Mouse (Mus musculus) lung, embryonic 14.5 days (tissue): ENCODE data around the gene Gm28043. TPM values are rescaled to one million over a fixed set of nuclear protein-coding genes. Genes with fewer than 3 reads are reported as not detected.

Source experiments
- ATAC-seq: fragments of 200-750 bp; cut with Nextera tagmentation; 2 replicates; pipeline ENCODE4 v1.8.0; 2017; ENCODE audit warnings: mild to moderate bottlenecking, moderate TSS enrichment, moderate library complexity; ENCODE audit not compliant: insufficient read depth
- DNase-seq: peaks from one replicate; pipeline ENCODE4 v3.0.0-alpha.2; 2015
- H3K27ac ChIP-seq: fragments of 300-500 bp; sonication (generic); 2 replicates; pipeline ENCODE4 v1.5.1; 2014; ENCODE audit warnings: low read depth, mild to moderate bottlenecking, moderate library complexity
- H3K27me3 ChIP-seq: fragments of 300-500 bp; sonication (generic); 2 replicates; pipeline ENCODE4 v1.6.1; 2014; ENCODE audit warnings: low read length, control low read depth; ENCODE audit not compliant: insufficient read depth
- H3K36me3 ChIP-seq: fragments of 300-500 bp; sonication (generic); 2 replicates; pipeline ENCODE4 v1.6.1; 2014; ENCODE audit warnings: control low read depth; ENCODE audit not compliant: insufficient read depth
- H3K4me1 ChIP-seq: fragments of 300-500 bp; sonication (generic); 2 replicates; pipeline ENCODE4 v1.6.1; 2014; ENCODE audit warnings: antibody characterized with exemption, control low read depth; ENCODE audit not compliant: insufficient read depth
- H3K4me2 ChIP-seq: fragments of 300-500 bp; sonication (generic); 2 replicates; pipeline ENCODE4 v1.6.1; 2014; ENCODE audit warnings: mild to moderate bottlenecking
- H3K4me3 ChIP-seq: fragments of 300-500 bp; sonication (generic); 2 replicates; pipeline ENCODE4 v1.5.1; 2014; ENCODE audit warnings: low read depth, low read length
- H3K9ac ChIP-seq: fragments of 300-500 bp; sonication (generic); 2 replicates; pipeline ENCODE4 v1.6.1; 2014
- H3K9me3 ChIP-seq: fragments of 300-500 bp; sonication (generic); 2 replicates; pipeline ENCODE4 v1.6.1; 2016; ENCODE audit warnings: low read depth, low read length, control low read depth
- CTCF ChIP-seq: IDR thresholded peaks from 2 replicates; pipeline ENCODE4 v1.5.1; 2016; ENCODE audit warnings: antibody characterized with exemption, low read depth
- WGBS: fragments of 180-500 bp; shearing (Covaris S2); extraction: QIAGEN DNeasy Blood & Tissue Kit; methylation state at CpG from one replicate; pipeline ENCODE4 v1.1.7; 2014; 5-methylcytosine and 5-hydroxymethylcytosine counted together
- polyA plus RNA-seq: library from polyadenylated mRNA; unstranded; fragments of >200 nt; fragmentation: Nextera tagmentation; extraction: Ambion mirVana; gene quantifications from 2 replicates; pipeline ENCODE4 v1.2.1, GENCODE M21; 2014

The Gm28043 gene
- polyA plus RNA-seq, 1 experiment from 2014 or later: 3.4 TPM

- WGBS: 47% methylated on average over 11 of the region's 11 CpGs
- Histone ChIP-seq H3K9me3 (no peaks in the 10 kb centered on the region), H3K27me3 (no peaks in the 10 kb centered on the region), H3K4me3 (no peak overlapping the region), H3K4me2 (no peak overlapping the region), H3K4me1 (peaks cover 7% of the 10 kb centered on the region), H3K36me3 (no peaks in the 10 kb centered on the region), H3K27ac (no peak overlapping the region), H3K9ac (no peak overlapping the region; the same call in 1 of the 2 replicates)
- ATAC-seq: no peak
- TF ChIP-seq CTCF: no peak
- no peak for DNase-seq
Measured at GRCm38 (mm10) chr17:29720755-29721365, 106.2 kb downstream of the Gm28043 start.

GRCm38 (mm10) chr17:29724610-29725009, 109.9 kb downstream of the Gm28043 start:
- Histone ChIP-seq H3K9ac (no peak overlapping the region), H3K4me3 (no peak overlapping the region), H3K9me3 (no peaks in the 10 kb centered on the region), H3K4me1 (no peaks in the 10 kb centered on the region), H3K27ac (no peak overlapping the region), H3K27me3 (no peaks in the 10 kb centered on the region), H3K36me3 (no peaks in the 10 kb centered on the region), H3K4me2 (no peak overlapping the region)
- 77% methylated on average over 6 of the region's 6 CpGs for WGBS
- no peak for DNase-seq
- TF ChIP-seq CTCF: no peak
- ATAC-seq: no peak

DNA sequence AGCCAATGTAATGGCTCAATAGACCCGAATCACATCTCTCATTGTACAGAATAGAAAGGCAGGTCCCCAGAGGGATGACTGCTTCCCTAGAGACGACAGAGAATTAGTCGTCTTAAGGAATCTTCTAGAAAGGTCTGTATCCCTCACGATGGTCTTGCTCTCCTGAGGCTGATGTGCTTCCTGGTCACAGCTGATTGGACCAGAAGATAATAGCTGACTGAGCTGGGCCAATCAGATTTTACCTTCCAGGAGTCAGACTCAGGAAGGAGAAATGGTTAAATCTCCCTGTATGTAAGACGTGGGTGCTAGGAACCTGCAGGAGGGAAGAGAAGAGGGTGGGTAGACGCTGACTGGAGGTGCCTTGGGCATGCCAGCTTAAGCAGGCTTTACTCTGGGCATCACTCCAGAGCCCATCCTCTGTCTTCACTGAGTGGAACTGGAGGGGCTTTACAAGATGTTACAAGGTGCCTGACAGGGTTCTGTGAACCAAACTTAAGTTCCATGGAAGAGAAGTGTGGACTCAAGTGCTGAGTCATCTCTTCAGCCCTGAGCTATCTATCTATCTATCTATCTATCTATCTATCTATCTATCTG, 110.4 kb downstream of the Gm28043 start:
- H3K9me3 ChIP-seq: no peaks in the 10 kb centered on the region
- no peaks in the 10 kb centered on the region for H3K36me3 ChIP-seq
- H3K27ac ChIP-seq: no peak overlapping the region
- no peaks in the 10 kb centered on the region for H3K4me1 ChIP-seq
- H3K4me2 ChIP-seq: no peak overlapping the region
- no peak overlapping the region for H3K9ac ChIP-seq
- no peaks in the 10 kb centered on the region for H3K27me3 ChIP-seq
- 74% methylated on average over 6 of the region's 6 CpGs for WGBS
- ATAC-seq: no peak
- TF ChIP-seq CTCF: no peak
- no peak for DNase-seq
- H3K4me3 ChIP-seq: no peak overlapping the region

DNA sequence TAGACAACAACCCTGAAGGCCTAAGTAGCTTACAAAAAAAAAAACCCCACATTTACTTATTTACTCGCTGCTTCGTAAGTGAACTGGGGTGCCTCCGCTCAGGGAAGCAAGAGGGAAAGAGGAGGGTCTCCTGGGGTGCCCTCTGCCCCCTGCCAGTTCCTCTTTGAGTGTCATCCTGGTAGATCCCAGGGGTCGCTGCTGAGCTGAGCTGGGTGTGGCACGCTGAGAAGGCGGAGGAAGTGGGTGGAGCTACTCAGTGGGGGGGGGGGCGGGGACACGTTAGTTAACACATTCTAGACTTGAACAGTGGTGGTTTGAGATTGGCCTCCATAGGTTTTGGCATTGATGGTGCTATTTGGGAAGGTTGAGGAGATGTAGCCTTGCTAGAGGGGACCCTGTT, 113.4 kb downstream of the Gm28043 start:
- ATAC-seq (no peak), DNase-seq (no peak)
- H3K9me3 ChIP-seq: no peaks in the 10 kb centered on the region
- peaks cover 5% of the 10 kb centered on the region; the same call in 1 of the 2 replicates for H3K4me1 ChIP-seq
- H3K9ac ChIP-seq: no peak overlapping the region
- no peak overlapping the region for H3K27ac ChIP-seq
- 53% methylated on average over 7 of the region's 8 CpGs for WGBS
- no peak overlapping the region for H3K4me3 ChIP-seq
- no peak overlapping the region for H3K4me2 ChIP-seq
- H3K36me3 ChIP-seq: no peaks in the 10 kb centered on the region
- H3K27me3 ChIP-seq: no peaks in the 10 kb centered on the region
- no peak for TF ChIP-seq CTCF

DNA sequence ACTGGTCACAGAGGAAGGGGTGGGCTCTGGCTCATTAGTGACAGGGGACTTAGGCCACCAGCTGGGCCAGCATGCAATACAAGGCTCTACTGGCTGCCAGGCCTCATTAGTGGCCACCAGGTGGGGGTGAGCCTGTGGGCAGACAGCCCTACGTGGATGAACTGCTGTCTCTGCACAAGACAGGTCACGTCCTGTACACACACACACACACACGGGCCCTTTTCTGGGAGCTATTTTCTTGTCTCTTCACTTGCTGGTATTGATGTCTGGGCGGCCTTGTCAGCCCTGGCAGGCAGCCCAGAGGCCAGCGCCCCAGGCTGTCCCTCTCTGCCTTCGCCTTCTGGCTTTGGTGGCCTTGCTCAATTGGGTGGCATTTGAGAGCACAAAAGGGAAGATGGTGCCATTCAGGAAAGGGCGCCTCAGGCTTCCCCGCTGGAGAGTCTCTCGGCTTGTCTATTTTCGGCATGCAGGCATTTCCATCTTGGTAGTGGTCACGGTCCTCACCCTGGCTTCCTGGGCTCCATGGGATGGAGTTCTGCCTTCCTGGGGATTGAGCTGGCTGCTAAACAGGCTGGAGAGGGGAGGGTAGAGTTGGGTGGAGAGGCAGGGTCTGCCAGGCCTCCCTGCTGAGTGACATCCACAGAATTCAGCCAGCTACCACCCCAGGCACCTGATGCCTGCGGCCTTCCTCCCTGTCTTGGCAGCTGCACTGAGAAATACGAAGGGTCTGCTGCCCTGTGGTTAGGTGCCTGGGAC, 116.0 kb downstream of the Gm28043 start:
- Histone ChIP-seq H3K9ac (no peak overlapping the region), H3K4me1 (peaks cover 5% of the 10 kb centered on the region; the same call in 1 of the 2 replicates), H3K4me2 (no peak overlapping the region), H3K9me3 (no peaks in the 10 kb centered on the region), H3K36me3 (no peaks in the 10 kb centered on the region), H3K27me3 (no peaks in the 10 kb centered on the region), H3K27ac (peak overlapping the region; percentile 2; the same call in 1 of the 2 replicates), H3K4me3 (no peak overlapping the region)
- peak; percentile 12; the same call in 1 of the 2 replicates for TF ChIP-seq CTCF
- WGBS: 48% methylated on average over 13 of the region's 13 CpGs
- DNase-seq (peak; percentile 59), ATAC-seq (no peak; the same call in 1 of the 2 replicates)

GRCm38 (mm10) chr17:29731266-29731952, 116.7 kb downstream of the Gm28043 start:
- H3K4me2 ChIP-seq: no peak overlapping the region
- no peak for DNase-seq
- H3K9ac ChIP-seq: no peak overlapping the region
- H3K27me3 ChIP-seq: no peaks in the 10 kb centered on the region
- H3K4me1 ChIP-seq: peaks cover 5% of the 10 kb centered on the region; the same call in 1 of the 2 replicates
- H3K9me3 ChIP-seq: no peaks in the 10 kb centered on the region
- no peak overlapping the region; the same call in 1 of the 2 replicates for H3K27ac ChIP-seq
- H3K36me3 ChIP-seq: no peaks in the 10 kb centered on the region
- 47% methylated on average over 12 of the region's 12 CpGs for WGBS
- H3K4me3 ChIP-seq: no peak overlapping the region
- ATAC-seq: no peak
- no peak for TF ChIP-seq CTCF
